Comparison of ENCODE assay signal across 21 mouse cellular contexts in the genomic region with DNA sequence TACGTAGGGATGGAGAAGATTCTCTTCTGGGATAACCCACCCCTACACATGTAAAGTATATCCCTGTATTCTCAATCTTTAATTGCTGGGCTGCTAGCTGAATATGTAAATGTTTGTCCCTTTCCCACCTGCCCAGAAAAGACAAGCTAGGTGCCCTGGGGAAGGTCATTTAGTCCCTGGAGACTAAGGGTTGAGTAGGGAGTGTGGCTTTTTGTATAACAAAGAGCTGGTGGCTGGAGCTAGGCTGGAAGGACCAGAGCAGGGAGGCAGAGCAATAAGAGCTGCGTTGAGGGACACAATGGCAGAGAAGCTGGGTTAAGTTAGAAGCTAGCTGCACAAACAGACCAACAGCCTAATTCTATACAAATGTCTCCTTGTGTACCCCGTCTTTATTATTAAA. TPM values are rescaled to one million over a fixed set of nuclear protein-coding genes. Genes with fewer than 3 reads are reported as not detected.
"Had no signal": no experiment of that assay in that cellular context is flagged by ENCODE, and none has a peak within 500 bp of the region (broad histone marks: within the 10 kb centered on the region; RNA-seq: fewer than 3 reads in every experiment).

No protein-coding gene starts in this region.

- H3K4me3 ChIP-seq: layer of hippocampus, adult 2 months; liver, embryonic 13.5 days had no signal

- H3K4me1 ChIP-seq: liver, embryonic 13.5 days had no signal

- H3K4me2 ChIP-seq: liver, embryonic 13.5 days; midbrain, embryonic 11.5 days had no signal

- DNase-seq: kidney, adult 11 months; kidney, adult 9 months; kidney, postnatal 14 days; kidney, postnatal 4 days; layer of hippocampus, adult 9-11 months; left cerebral cortex, postnatal 4 days; liver; liver, embryonic 13.5 days; lung, adult 2 months; lung, postnatal 14 days; lung, postnatal 4 days; midbrain, embryonic 14.5 days; thymus, adult 18-20 months; thymus, postnatal 36 days had no signal

- H3K27me3 ChIP-seq: liver, embryonic 13.5 days had no signal

- H3K9ac ChIP-seq: liver, embryonic 13.5 days had no signal

- H3K36me3 ChIP-seq: liver, embryonic 13.5 days had no signal

- H3K27ac ChIP-seq: layer of hippocampus, adult 2 months; liver, embryonic 13.5 days had no signal

- H3K9me3 ChIP-seq: liver, embryonic 13.5 days had no signal

RNA-seq across cellular contexts. Expression of gene Mybpc1, which starts 21.2 kb away (rescaled TPM):
- polyA plus RNA-seq: small intestine, adult 2 months had no signal

RNA-seq across cellular contexts. Expression of gene Spic, which starts 58.6 kb away (rescaled TPM):
- polyA plus RNA-seq: midbrain, embryonic 11.5 days; midbrain, embryonic 14.5 days; midbrain, postnatal 0 days; neural tube, embryonic 11.5 days; neural tube, embryonic 14.5 days; small intestine, adult 2 months; testis, adult 2 months had no signal
